Mouse (Mus musculus): ENCODE results near the gene Adgrl3.

- TF ChIP-seq POLR2A (IDR thresholded peaks at IDR 0.05; ENCODE audit: insufficient read depth, low read length) (no peak), CTCF (IDR thresholded peaks at IDR 0.05; ENCODE audit: low read depth, low read length) (no peak)
These were observed 136.9 kb downstream of the Adgrl3 start for GRCm38 (mm10) chr5:81156796-81157195.
